Mouse (Mus musculus): ENCODE data around the gene Selenoh. TPM values are rescaled to one million over a fixed set of nuclear protein-coding genes. Genes with fewer than 3 reads are reported as not detected.
"Not testable (repeated sequence)": the region's sequence is repeated elsewhere in the genome, so short reads cannot be mapped to it uniquely, and the experiment has no call there.

Selenoh gene
- total RNA-seq, 2 experiments from 2014 or later = 31.4 to 32.8 TPM

- no peak for DNase-seq
- intact Hi-C loops (cut with DNase I) = loop anchor here (5.0 kb wide), 1 partner anchor 35 kb away; no protein-coding TSS in a partner anchor
Measured at GRCm38 (mm10) chr2:84677270-84677967, 6.8 kb upstream of the Selenoh start.

- DNase-seq; intact Hi-C loops (cut with DNase I): not testable (repeated sequence)
Measured at GRCm38 (mm10) chr2:84671535-84671934, 965 bp upstream of the Selenoh start.

- no peak for DNase-seq
Measured at GRCm38 (mm10) chr2:84669828-84670568, 572 bp downstream of the Selenoh start.

GRCm38 (mm10) chr2:84666081-84666480 lies 4.5 kb downstream of the Selenoh start:
- no peak for DNase-seq
- intact Hi-C loops (cut with DNase I) = no loop called here

More at GRCm38 (mm10) chr2:84669828-84670568, 572 bp downstream of the Selenoh start:
- intact Hi-C loops (cut with DNase I) = no loop called here

- DNase-seq = peak; percentile 48 to 64
- intact Hi-C loops (cut with DNase I) = loop anchor here (5.0 kb wide), 3 partner anchors 106 to 206 kb away; no protein-coding TSS in a partner anchor
Measured at GRCm38 (mm10) chr2:84662866-84663265, 7.7 kb downstream of the Selenoh start.

- intact Hi-C loops (cut with DNase I) = loop anchor here (5.0 kb wide), 3 partner anchors 103 to 203 kb away; no protein-coding TSS in a partner anchor
- DNase-seq = peak; percentile 34 to 70
Measured at GRCm38 (mm10) chr2:84660253-84660652, 10.3 kb downstream of the Selenoh start.

- intact Hi-C loops (cut with DNase I) = no loop called here
- no peak for DNase-seq
Measured at GRCm38 (mm10) chr2:84658806-84659205, 11.8 kb downstream of the Selenoh start, which contains the start of gene Btbd18. Gene Btbd18 (plus strand): TSS chr2:84659079.

- DNase-seq = no peak
- intact Hi-C loops (cut with DNase I) = no loop called here
Measured at GRCm38 (mm10) chr2:84655864-84656263, 14.7 kb downstream of the Selenoh start.

GRCm38 (mm10) chr2:84653354-84653753 lies 17.2 kb downstream of the Selenoh start:
- DNase-seq = no peak
- intact Hi-C loops (cut with DNase I) = no loop called here

GRCm38 (mm10) chr2:84650464-84651195 lies 19.9 kb downstream of the Selenoh start, which contains the start of gene Ctnnd1:
Gene Ctnnd1 (minus strand): TSS chr2:84650765.
- peak; percentile 81 to 84 for DNase-seq
- intact Hi-C loops (cut with DNase I) = no loop called here

- DNase-seq = peak in 1 of 2 experiments; percentile 34
- intact Hi-C loops (cut with DNase I) = loop anchor here (1.0 to 2.0 kb wide), 2 partner anchors 13 to 31 kb away; no protein-coding TSS in a partner anchor
Measured at GRCm38 (mm10) chr2:84649674-84650073, 20.9 kb downstream of the Selenoh start.

GRCm38 (mm10) chr2:84648369-84648768 lies 22.2 kb downstream of the Selenoh start:
- DNase-seq = no peak

GRCm38 (mm10) chr2:84647051-84647568 lies 23.5 kb downstream of the Selenoh start:
- intact Hi-C loops (cut with DNase I) = no loop called here

More at GRCm38 (mm10) chr2:84648369-84648768, 22.2 kb downstream of the Selenoh start:
- intact Hi-C loops (cut with DNase I) = loop anchor here (2.0 kb wide), 1 partner anchor 30 kb away; no protein-coding TSS in a partner anchor

GRCm38 (mm10) chr2:84646138-84646537 lies 24.4 kb downstream of the Selenoh start:
- intact Hi-C loops (cut with DNase I) = no loop called here
- DNase-seq = no peak

More at GRCm38 (mm10) chr2:84647051-84647568, 23.5 kb downstream of the Selenoh start:
- no peak for DNase-seq

GRCm38 (mm10) chr2:84640833-84641232 lies 29.7 kb downstream of the Selenoh start:
- DNase-seq = no peak
- intact Hi-C loops (cut with DNase I) = no loop called here

- DNase-seq = no peak
- intact Hi-C loops (cut with DNase I) = no loop called here
Measured at GRCm38 (mm10) chr2:84638428-84639220, 31.9 kb downstream of the Selenoh start.

- intact Hi-C loops (cut with DNase I) = no loop called here
- DNase-seq = peak; percentile 19 to 55
Measured at GRCm38 (mm10) chr2:84637452-84638165, 33.0 kb downstream of the Selenoh start.

- DNase-seq = peak; percentile 34 to 46
- intact Hi-C loops (cut with DNase I) = loop anchor here (1.0 kb wide), 1 partner anchor 13 kb away; no protein-coding TSS in a partner anchor
Measured at GRCm38 (mm10) chr2:84636231-84636741, 34.3 kb downstream of the Selenoh start.
